Mouse (Mus musculus) midbrain, embryonic 11.5 days (tissue): ENCODE data around the gene Pygb. TPM values are rescaled to one million over a fixed set of nuclear protein-coding genes. Genes with fewer than 3 reads are reported as not detected.

Source experiments
- ATAC-seq: fragments of 200-750 bp; cut with Nextera tagmentation; 2 replicates; pipeline ENCODE4 v1.8.0; 2017; ENCODE audit warnings: moderate TSS enrichment, moderate library complexity; ENCODE audit not compliant: low FRiP score
- DNase-seq: peaks from one replicate; pipeline ENCODE4 v3.0.0; 2015; ENCODE audit warnings: low spot score; ENCODE audit errors: missing footprints
- H3K27ac ChIP-seq: fragments of 300-500 bp; sonication (generic); 2 replicates; pipeline ENCODE4 v1.5.1; 2014; ENCODE audit warnings: low read depth, low read length
- H3K27me3 ChIP-seq: fragments of 300-500 bp; sonication (generic); 2 replicates; pipeline ENCODE4 v1.6.1; 2014; ENCODE audit warnings: mild to moderate bottlenecking, low read length, moderate library complexity, mixed read lengths; ENCODE audit not compliant: control insufficient read depth, insufficient read depth
- H3K36me3 ChIP-seq: fragments of 300-500 bp; sonication (generic); 2 replicates; pipeline ENCODE4 v1.6.1; 2014; ENCODE audit warnings: mild to moderate bottlenecking, low read length, moderate library complexity, mixed read lengths; ENCODE audit not compliant: control insufficient read depth, insufficient read depth
- H3K4me1 ChIP-seq: fragments of 300-500 bp; sonication (generic); 2 replicates; pipeline ENCODE4 v1.6.1; 2014; ENCODE audit warnings: low read length; ENCODE audit not compliant: control insufficient read depth, insufficient read depth
- H3K4me2 ChIP-seq: fragments of 300-500 bp; sonication (generic); 2 replicates; pipeline ENCODE4 v1.6.1; 2014; ENCODE audit warnings: mild to moderate bottlenecking, moderate library complexity
- H3K4me3 ChIP-seq: fragments of 300-500 bp; sonication (generic); 2 replicates; pipeline ENCODE4 v1.5.1; 2014; ENCODE audit warnings: low read depth, low read length
- H3K9ac ChIP-seq: fragments of 300-500 bp; sonication (generic); 2 replicates; pipeline ENCODE4 v1.6.1; 2014; ENCODE audit warnings: low read length
- H3K9me3 ChIP-seq: fragments of 300-500 bp; sonication (generic); 2 replicates; pipeline ENCODE4 v1.6.1; 2016; ENCODE audit warnings: low read length; ENCODE audit not compliant: control insufficient read depth
- WGBS: fragments of 180-500 bp; shearing (Covaris S2); extraction: QIAGEN DNeasy Blood & Tissue Kit; methylation state at CpG from one replicate; pipeline ENCODE4 v1.1.7; 2014; 5-methylcytosine and 5-hydroxymethylcytosine counted together
- polyA plus RNA-seq: library from polyadenylated mRNA; unstranded; fragments of >200 nt; fragmentation: Nextera tagmentation; extraction: Ambion mirVana; gene quantifications from 2 replicates; pipeline ENCODE4 v1.2.1, GENCODE M21; 2014

The Pygb gene
- polyA plus RNA-seq, 1 experiment from 2014 or later = 39.1 TPM

GRCm38 (mm10) chr2:150842049-150842461 lies 55.5 kb downstream of the Pygb start:
- WGBS = 85% methylated on average over 7 of the region's 7 CpGs
- DNase-seq = no peak
- ATAC-seq = no peak

GRCm38 (mm10) chr2:150844798-150845197 lies 58.3 kb downstream of the Pygb start:
- H3K9me3 ChIP-seq = no peaks in the 10 kb centered on the region

More at GRCm38 (mm10) chr2:150842049-150842461, 55.5 kb downstream of the Pygb start:
- Histone ChIP-seq H3K27ac (no peak overlapping the region), H3K36me3 (no peaks in the 10 kb centered on the region), H3K9ac (no peak overlapping the region), H3K27me3 (no peaks in the 10 kb centered on the region), H3K4me1 (no peaks in the 10 kb centered on the region), H3K9me3 (no peaks in the 10 kb centered on the region), H3K4me3 (no peak overlapping the region), H3K4me2 (no peak overlapping the region)

GRCm38 (mm10) chr2:150847436-150847995 lies 61.0 kb downstream of the Pygb start:
- Histone ChIP-seq H3K9ac (no peak overlapping the region), H3K4me1 (no peaks in the 10 kb centered on the region), H3K4me3 (no peak overlapping the region), H3K36me3 (no peaks in the 10 kb centered on the region), H3K4me2 (no peak overlapping the region), H3K27ac (no peak overlapping the region), H3K9me3 (no peaks in the 10 kb centered on the region), H3K27me3 (no peaks in the 10 kb centered on the region)
- ATAC-seq = no peak
- DNase-seq = no peak
- WGBS = 82% methylated on average over 8 of the region's 8 CpGs

More at GRCm38 (mm10) chr2:150844798-150845197, 58.3 kb downstream of the Pygb start:
- WGBS = 85% methylated on average over 1 of the region's 1 CpGs
- no peaks in the 10 kb centered on the region for H3K36me3 ChIP-seq
- no peak overlapping the region for H3K27ac ChIP-seq
- no peak for ATAC-seq
- H3K9ac ChIP-seq = no peak overlapping the region
- no peak overlapping the region for H3K4me3 ChIP-seq
- H3K4me1 ChIP-seq = no peaks in the 10 kb centered on the region
- DNase-seq = no peak
- H3K4me2 ChIP-seq = no peak overlapping the region
- no peaks in the 10 kb centered on the region for H3K27me3 ChIP-seq

GRCm38 (mm10) chr2:150851251-150851650 lies 64.7 kb downstream of the Pygb start:
- DNase-seq (no peak), ATAC-seq (no peak)
- Histone ChIP-seq H3K9me3 (no peaks in the 10 kb centered on the region), H3K4me2 (no peak overlapping the region), H3K36me3 (no peaks in the 10 kb centered on the region), H3K4me3 (no peak overlapping the region), H3K4me1 (no peaks in the 10 kb centered on the region), H3K27me3 (no peaks in the 10 kb centered on the region), H3K9ac (no peak overlapping the region), H3K27ac (no peak overlapping the region)
- WGBS = 83% methylated on average over 9 of the region's 9 CpGs

- ATAC-seq (no peak; the same call in 1 of the 2 replicates), DNase-seq (no peak)
- Histone ChIP-seq H3K27ac (no peak overlapping the region), H3K4me2 (no peak overlapping the region), H3K4me1 (no peaks in the 10 kb centered on the region), H3K36me3 (no peaks in the 10 kb centered on the region), H3K27me3 (no peaks in the 10 kb centered on the region), H3K9ac (no peak overlapping the region), H3K9me3 (no peaks in the 10 kb centered on the region), H3K4me3 (no peak overlapping the region)
Measured at GRCm38 (mm10) chr2:150855186-150855585, 68.7 kb downstream of the Pygb start.

GRCm38 (mm10) chr2:150858724-150859487 lies 72.4 kb downstream of the Pygb start:
- no peaks in the 10 kb centered on the region for H3K27me3 ChIP-seq
- no peak for ATAC-seq
- H3K4me2 ChIP-seq = no peak overlapping the region
- H3K4me1 ChIP-seq = no peaks in the 10 kb centered on the region
- H3K4me3 ChIP-seq = no peak overlapping the region
- H3K36me3 ChIP-seq = no peaks in the 10 kb centered on the region
- no peaks in the 10 kb centered on the region for H3K9me3 ChIP-seq
- H3K9ac ChIP-seq = no peak overlapping the region
- DNase-seq = no peak
- 94% methylated on average over 9 of the region's 9 CpGs for WGBS
- no peak overlapping the region for H3K27ac ChIP-seq

- ATAC-seq = no peak
- H3K4me3 ChIP-seq = no peak overlapping the region
Measured at GRCm38 (mm10) chr2:150859709-150860470, 73.4 kb downstream of the Pygb start.

GRCm38 (mm10) chr2:150861128-150861527 lies 74.6 kb downstream of the Pygb start:
- DNase-seq (no peak), ATAC-seq (no peak)
- Histone ChIP-seq H3K27ac (no peak overlapping the region), H3K4me1 (no peaks in the 10 kb centered on the region), H3K27me3 (no peaks in the 10 kb centered on the region), H3K4me3 (no peak overlapping the region), H3K36me3 (no peaks in the 10 kb centered on the region), H3K4me2 (no peak overlapping the region), H3K9me3 (no peaks in the 10 kb centered on the region), H3K9ac (no peak overlapping the region)
- 87% methylated on average over 2 of the region's 2 CpGs for WGBS

More at GRCm38 (mm10) chr2:150859709-150860470, 73.4 kb downstream of the Pygb start:
- Histone ChIP-seq H3K4me2 (no peak overlapping the region), H3K9ac (no peak overlapping the region), H3K9me3 (no peaks in the 10 kb centered on the region), H3K27ac (no peak overlapping the region), H3K4me1 (no peaks in the 10 kb centered on the region), H3K36me3 (no peaks in the 10 kb centered on the region), H3K27me3 (no peaks in the 10 kb centered on the region)
- WGBS = 86% methylated on average over 11 of the region's 11 CpGs
- DNase-seq = no peak

- Histone ChIP-seq H3K36me3 (no peaks in the 10 kb centered on the region), H3K27ac (no peak overlapping the region), H3K4me2 (no peak overlapping the region), H3K27me3 (no peaks in the 10 kb centered on the region), H3K4me3 (no peak overlapping the region), H3K9me3 (no peaks in the 10 kb centered on the region), H3K9ac (no peak overlapping the region), H3K4me1 (no peaks in the 10 kb centered on the region)
- DNase-seq (no peak), ATAC-seq (no peak)
- WGBS = 90% methylated on average over 2 of the region's 2 CpGs
Measured at GRCm38 (mm10) chr2:150867021-150867420, 80.5 kb downstream of the Pygb start.
